Mouse (Mus musculus) kidney, postnatal 14 days (tissue): ENCODE measurements around the gene Cldn5.

Experiments used
- DNase-seq: peaks from one replicate; pipeline ENCODE4 v3.0.0; 2022; ENCODE audit warnings: mixed read lengths

Gene Cldn5

DNA sequence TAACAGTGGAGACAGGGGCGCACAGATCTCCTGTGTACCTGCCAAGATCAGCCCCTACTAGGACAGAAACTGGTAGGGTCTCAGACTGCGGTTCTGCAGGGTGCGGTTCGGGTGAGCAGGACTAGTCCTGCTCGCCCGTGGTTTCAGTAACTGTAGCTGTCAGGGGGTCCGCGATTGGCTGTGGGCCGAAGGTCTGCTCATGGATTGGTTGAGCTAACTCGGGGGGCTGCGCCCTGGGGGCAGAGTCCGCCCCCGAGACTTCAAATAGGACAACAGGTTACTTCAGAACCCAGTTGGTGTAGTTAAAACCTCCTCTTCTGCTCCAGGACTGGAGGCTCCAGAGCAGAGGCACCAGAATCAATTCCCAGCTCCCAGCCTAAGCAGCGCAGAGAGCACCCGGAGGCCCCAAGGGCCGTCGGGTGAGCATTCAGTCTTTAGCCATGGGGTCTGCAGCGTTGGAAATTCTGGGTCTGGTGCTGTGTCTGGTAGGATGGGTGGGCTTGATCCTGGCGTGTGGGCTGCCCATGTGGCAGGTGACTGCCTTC, at the start of gene Cldn5:
TSS of gene Cldn5 (plus strand) at position 292 of the 545 bp plus-strand sequence.
- peak; percentile 67 for DNase-seq

DNA sequence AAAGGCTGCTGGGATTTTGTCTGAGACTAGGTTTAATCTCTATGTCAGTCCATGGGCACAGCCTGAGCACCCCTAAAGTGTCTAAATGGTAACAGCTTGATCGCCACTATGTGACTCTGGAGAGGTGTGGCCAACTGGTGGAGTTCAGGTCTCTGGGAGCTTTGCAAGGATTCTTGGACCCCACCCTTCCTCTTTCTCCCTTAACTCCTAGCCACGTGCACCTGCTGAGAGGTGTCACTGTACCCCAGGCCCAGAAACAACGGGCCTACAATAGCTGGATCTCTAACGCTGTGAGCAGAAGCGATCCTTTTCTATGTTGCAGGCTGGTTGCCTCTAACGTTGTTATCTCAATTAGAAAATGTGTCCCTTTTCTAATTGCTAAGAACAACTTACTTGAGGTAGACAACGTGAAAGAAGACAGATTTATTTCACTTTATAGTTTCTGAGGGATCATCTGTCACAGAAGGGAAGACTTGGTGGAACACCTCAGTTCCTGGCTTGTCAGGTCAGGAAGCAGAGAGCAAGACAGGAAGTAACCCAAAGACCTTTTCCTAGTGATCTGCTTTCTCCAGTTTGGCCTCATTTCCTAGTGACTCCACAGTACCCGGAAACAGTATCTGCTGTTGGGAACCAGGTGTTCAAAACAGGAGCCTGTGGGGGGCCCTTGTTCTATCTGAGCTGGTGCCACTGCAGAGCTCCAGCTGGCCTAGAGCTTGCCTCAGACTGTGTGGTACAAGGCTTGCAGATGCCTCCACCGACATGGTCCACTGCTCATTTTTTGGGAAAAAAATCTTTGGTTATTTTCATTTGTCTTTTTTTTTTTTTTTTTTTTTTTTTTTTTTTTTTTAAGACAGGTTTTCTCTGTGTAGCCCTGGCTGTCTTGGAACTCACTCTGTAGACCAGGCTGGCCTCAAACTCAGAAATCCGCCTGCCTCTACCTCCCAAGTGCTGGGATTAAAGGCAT, 48.8 kb upstream of the Cldn5 start:
- no peak for DNase-seq

DNA sequence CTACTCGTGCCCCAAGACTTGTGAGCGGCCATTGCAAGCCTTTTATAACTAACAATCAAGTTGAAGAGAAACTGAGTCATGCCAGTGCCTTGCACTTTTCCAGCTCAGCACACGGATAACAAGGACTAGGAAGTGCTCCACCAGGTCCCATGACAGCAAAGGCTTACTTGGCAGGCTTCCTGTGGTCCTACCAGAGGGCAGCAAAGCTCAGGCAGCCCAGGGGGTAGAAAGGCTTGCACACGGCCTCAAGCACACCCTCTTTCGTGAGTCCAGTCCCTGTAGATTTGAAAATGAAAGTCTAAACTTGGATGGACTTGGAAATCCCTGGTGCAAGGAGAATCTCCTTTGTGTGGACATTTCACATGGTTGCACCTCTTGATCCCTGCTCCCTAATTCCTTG, 47.5 kb upstream of the Cldn5 start:
- no peak for DNase-seq

DNA sequence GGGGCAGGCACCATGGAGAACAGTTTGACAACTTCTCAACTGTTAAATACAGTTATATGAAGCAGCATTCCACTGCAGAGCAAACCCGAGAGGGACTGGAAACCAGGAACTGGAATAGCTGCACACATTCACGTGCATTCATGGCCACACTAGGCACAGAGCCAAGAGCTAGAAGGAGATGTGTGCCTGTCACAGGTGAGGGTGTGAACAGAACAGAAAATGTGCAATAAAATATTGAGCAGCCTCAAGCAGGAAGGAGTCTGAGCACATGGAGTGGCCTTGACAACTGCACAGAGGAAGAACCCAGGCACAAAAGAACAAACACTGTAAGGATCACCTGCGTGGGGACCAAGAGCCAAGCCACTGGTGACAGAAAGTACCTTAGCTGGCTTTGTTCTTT, 46.0 kb upstream of the Cldn5 start:
- DNase-seq: no peak

DNA sequence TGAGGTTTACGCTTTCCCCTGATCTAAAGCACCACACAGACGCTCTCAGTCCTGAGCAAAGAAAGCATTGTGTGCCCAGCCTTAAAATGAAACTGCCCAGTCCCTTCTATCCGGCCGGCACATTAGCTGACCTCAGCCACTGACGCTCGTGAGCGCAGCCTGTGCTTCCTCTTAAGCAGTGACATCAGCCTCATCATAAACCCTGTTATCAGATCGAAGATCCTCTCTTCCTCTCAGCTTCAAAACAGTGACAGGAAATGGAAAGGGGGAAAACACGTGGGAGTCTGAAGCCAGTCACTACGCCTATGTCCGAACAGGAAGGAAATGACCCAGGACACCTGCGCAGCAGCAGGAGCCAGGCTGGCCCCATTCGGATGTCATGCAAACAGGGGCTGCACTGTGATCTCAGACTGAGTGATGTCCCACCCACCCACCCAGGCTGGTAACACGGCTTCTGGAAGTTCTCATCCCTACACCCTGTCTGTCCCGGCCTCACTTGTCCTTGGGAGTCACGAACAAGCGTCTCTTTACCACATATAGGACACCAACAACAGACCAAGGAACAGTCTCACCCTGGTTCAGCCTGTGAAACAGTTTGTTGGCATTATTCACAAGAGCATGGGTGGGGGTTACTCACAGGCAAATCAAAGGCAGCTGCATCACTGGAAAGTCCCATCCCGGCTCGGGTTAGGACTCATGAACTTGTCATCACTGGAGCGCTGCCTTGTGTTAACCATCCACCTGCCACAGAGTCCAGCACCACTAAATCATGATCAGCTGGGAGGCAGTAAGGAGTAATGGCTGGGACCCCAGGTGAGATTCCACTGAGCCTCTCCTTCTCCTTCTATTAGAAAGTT, 43.3 kb upstream of the Cldn5 start:
- peak; percentile 65 for DNase-seq

DNA sequence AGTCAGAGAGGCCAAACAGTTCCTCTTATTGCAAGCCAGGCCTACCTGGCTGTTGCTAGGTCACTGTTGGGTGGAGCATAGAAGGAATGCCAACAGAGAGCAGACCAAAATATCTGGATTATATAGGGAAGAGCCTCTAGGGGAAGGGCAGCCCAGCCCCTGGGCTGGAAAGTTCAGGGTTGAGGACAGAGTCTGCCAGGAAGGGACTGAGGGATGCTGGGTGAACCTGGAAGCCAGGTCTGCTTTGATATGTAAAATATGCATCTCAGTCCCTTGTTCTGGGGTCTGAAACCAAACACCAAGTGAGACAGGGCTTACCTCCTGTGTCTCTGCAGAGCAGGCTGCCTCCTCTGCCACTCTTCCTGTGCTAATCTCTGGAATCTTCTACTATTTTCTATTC, 38.3 kb upstream of the Cldn5 start:
- DNase-seq: no peak

DNA sequence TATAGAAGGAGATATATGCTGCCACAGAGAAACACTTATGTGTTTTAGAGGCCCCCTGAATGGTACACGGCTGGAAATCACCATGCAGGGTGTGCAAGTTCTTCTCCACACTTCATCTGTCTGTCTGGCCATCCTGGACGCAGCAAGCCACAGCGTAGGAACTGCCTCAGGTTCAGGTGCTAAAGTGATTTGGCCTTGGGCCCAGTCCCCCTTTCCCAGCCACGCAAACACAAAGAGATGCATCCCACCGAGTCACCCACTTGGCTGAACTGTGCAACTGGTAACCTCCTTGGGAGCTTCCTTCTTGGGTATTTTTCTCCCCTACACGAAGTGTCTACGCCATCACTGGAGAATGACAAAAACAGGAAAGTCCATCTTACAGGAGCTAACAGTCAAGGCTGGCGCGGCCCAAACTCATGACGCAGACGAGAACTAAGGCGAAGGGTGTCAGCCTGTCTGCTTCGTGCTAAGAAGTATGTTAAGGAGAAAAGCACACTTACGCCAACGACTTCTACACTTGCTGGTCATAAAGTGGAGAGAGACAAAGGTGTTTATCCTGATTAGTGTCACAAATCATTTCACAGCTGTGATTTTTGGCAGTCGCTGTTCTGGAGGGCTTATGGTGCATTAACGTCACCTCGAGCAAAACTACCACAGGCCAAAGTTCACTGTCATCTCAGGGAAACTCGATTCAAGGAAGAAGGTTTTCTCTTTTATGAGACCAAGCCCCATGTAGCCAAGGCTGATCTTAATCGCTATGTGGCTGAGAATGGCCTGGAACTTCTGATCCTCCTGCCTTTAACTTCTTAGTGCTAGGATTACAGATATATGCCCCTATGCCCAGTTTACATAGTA, 30.2 kb upstream of the Cldn5 start:
- DNase-seq: no peak

DNA sequence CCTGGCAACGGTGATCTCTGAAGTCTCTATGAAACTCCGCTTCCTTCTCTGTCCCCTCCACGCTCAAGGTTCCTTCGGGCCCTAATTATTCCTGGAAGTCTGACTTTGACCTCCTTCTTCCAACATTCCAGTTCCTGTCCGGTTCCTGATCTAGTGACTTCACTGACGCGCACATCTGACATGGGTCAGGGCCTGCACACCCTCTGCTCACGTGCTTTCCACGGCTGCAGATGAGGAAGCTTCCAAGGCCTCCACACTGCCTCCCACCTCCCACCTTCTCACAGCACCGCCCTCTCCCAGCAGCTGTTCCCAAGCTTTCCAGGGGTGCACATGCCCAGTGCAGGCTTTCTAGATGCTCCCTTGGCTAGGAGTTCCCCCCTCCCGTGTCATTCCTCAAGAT, 25.5 kb upstream of the Cldn5 start:
- no peak for DNase-seq

DNA sequence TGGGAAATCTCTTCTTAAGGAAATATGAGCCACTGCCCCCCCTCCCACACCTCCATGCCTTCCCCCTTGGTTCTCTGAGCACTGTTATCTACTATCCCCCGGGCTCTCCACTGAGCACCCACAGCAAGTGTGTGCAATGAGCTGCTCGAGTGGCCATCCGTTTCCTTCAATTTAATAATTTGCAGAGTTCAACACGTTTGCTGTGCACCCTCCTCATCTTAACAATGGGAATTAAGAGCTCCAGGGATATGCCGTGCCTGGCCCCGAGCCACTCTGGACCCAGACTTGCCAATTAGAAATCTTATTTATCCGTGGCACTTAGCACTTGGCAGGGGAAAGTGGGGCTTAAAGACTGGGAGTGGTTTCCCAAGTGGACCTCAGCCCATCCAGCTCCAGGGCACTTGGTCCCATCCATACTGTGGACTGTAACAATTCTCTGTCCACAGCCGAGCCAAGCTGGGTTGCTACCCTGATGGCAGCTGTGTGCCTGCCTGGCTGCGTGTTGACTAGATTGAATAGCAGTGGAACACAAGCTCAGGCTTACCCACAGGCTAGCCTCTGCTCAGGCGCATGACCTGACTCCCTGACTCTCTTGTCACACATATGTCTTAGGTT, 24.7 kb upstream of the Cldn5 start:
- no peak for DNase-seq

DNA sequence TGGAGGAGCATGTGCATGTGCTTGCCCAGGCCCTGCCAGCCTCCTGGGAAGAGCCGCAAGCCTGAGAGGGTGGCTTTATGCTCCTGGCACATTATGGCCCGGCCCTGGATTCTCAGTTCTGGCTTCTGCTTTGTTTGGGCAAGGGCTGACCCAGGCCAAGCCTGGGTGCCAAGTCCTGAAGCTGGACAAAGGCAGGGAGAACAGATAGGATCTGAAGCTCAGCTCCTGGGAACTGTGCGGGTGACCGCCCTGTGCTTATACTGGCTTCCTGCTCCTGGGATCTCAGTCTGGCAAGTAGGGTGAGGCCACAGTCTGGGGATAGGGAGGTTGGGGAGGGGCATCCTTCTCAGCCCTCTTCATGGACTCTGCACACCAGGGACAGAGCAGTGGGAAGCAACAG, 14.9 kb upstream of the Cldn5 start:
- DNase-seq: no peak

DNA sequence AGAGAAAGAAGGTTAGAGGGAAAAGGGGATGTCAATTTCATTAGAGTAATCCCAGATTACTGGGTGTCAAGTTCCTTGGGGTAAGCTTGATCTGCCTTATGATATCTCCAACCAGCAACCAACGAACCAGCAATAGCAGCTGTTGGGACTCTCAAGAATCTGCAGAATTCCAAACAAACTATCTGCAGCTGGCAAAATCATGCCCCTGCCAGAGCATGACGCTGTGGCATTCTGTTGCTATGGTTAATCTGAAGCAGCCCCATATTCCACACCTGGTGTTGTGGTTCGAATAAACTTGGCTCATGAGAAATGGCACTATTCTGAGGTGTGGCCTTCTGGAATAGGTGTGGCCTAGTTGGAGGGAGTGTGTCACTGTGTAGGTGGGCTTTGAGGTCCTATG, 13.7 kb upstream of the Cldn5 start:
- no peak for DNase-seq

DNA sequence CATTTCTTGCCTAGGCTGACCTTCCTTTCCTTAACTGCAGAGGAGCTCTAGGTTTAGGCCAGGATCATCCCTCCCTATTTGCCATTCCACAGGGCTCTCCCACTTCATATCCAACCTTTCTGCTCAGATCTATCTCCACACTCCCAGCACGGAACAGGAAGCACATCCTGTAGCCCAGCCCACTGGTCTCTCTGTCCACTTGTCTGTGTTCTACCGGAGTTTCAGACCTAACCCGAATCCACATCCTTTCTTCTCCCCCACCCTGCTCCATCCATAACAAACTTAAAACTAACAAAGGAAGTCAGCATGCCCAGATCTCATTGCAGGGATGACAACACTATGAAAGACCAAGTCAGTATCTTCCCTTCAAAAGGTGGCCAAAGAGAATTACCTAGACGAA, 10.3 kb upstream of the Cldn5 start:
- DNase-seq: no peak

DNA sequence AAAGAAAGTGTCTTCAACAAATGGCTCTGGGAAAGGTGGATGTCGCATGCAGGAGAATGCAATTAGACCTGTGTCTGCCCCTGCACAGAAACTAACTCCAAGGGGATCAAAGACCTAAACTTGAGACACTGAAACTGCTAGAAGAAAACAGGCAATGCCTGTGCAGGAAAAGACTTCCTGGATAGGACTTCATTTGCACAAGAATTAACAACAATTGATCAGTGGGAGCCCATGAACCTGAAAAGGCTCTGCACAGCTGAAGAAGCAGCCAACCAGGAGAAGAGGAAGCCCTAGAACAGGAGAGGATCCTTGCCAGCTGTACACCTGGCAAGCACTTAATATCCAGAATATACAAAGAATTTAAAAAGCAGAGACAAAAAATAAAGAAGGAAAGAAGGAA, 7.1 kb upstream of the Cldn5 start:
- DNase-seq: no peak

DNA sequence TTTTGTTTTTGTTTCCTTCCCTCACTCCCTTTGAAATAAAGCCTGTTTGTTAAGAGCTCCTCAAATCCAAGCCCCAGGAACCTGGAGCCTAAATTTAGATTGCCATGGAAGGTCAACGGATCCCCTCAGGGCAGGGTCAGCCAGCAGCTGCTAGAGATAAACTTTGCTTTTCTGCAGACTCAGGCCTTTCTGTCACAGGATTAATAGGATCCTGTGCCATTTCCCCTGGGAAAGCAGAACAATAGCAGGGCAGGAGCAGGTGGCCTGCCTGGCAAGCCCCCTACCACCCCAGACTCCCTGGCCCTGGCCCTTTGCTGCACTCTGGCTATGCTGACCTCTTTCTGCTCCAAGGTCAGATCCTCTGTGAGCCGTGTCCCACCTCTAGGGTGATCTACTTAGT, 2.7 kb upstream of the Cldn5 start:
- DNase-seq: peak; percentile 22

DNA sequence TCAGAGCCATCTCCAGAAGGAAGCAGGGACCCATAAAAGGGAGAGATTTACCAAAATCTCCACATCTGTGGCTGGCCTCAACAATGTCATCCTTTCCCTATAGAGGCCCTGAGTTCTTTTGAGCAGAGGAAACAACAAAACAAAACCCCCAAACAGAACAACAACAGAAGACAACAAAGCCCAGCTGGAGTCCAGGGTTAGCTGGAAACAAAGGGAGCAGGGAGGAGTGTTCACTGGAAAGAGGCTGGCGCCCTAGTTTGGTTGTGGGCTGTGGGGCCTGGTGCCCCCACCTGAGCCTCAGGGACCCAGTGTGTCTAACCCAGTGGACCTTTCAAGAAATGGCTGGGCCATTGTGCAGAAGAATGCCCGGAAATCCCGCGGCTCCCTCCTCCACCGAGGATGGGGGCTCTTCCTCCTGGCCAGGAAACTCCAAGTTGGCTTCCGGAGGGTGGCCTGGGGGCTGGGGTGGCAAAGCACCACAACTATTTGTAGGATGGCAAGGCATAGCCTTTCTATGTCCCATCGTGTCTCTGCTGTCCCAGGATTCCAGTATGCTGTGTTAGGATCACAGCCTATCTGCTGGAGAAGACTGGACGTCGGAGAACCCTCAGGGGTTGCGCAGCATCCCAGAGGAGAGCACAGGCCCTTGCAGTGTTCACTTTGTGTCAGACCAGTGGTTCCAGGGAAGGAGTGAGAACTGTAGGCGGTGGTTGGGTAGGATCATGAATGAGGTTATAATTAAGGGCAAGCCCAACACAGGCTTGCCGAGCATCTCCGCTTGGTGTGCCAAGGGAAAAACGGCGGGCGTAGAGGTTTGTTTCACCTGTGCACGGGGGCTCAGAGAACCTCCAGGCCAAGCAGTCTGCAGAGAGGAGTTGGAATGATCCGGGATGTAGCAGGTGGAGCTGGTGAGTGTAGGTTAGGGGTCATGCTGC, 759 bp upstream of the Cldn5 start:
- DNase-seq: peak; percentile 56

DNA sequence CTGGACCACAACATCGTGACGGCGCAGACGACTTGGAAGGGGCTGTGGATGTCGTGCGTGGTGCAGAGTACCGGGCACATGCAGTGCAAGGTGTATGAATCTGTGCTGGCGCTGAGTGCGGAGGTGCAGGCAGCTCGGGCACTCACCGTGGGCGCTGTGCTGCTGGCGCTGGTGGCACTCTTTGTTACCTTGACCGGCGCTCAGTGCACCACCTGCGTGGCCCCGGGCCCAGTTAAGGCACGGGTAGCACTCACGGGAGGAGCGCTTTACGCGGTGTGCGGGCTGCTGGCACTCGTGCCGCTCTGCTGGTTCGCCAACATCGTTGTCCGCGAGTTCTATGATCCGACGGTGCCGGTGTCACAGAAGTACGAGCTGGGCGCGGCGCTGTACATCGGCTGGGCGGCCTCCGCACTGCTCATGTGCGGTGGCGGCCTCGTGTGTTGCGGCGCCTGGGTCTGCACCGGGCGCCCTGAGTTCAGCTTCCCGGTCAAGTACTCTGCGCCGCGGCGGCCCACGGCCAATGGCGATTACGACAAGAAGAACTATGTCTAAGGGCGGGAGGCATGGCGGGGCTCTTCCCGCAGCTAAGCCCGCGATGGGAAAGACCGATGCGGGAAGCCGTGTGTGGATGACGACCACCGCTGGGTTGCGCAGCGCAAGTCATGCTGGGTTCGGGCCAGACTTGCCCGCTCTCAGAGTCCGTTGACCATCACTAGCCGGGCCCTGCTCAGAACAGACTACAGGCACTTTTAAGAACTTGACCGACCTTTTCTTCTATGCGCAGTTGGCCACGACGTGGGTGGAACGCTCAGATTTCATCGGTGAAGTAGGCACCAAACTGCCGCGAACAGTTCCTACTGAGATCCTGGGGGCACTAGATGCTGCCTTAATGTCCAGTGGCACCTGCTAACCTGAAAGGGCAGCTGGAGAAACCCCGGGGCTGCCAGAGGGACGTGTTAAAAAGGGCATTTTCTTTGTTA, 744 bp downstream of the Cldn5 start:
- DNase-seq: peak; percentile 20

DNA sequence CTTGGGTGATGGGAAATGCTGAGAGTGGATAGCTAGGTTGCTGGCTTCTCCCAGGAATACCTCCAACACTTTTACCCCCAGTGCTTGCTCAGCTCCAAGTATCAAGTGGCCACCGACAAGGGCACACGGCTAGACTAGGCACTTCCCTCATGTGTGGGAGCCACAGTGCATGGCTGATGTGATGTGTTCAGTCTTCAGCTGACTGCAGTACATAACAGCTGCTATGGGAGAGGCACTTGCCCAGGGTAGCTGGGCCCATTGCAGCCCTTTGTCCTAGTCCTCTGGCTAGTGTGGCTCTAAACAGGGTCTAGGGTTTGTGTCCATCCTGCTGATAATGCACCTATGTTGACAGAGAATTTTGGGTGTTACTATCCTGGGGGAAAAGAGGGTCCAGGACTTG, 1.8 kb downstream of the Cldn5 start:
- no peak for DNase-seq

DNA sequence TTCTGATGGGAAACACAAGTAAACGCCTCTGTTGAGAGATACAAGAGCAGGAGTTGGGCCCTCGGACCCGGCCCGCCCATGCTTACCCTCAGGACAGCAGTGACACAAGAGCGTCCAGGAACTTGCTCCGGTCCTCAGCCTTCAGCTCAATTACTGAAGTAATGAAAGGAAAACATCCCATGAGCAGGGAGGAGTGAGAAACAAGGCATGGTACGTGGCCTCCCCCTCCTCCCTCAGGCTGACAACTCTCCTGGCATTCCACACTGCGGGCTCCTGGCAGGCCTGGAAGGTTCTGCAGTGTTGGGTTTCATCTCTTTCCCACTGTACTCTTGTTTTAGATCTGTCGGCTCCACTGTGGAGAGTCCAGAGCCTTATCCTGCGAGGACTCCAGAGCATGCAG, 5.2 kb downstream of the Cldn5 start:
- DNase-seq: no peak

DNA sequence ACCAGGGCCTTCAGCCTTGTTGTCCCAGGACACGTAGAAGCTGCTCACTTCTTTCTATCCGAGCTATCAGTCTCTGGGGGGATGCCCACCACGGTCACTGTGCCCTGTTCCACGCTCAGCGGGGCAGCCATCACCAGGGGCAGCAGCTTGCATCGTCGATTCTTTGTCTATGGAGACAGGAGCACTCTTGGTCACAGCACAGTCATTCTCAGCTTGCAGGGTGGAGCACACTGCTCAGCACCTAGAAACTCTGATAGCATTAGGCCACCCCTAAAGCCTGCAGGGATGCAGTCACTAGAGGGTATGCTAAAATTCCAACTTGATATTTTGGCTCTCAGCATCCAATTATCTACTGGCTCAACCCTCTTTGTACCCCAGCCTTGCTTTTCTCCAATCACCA, 8.4 kb downstream of the Cldn5 start:
- no peak for DNase-seq

DNA sequence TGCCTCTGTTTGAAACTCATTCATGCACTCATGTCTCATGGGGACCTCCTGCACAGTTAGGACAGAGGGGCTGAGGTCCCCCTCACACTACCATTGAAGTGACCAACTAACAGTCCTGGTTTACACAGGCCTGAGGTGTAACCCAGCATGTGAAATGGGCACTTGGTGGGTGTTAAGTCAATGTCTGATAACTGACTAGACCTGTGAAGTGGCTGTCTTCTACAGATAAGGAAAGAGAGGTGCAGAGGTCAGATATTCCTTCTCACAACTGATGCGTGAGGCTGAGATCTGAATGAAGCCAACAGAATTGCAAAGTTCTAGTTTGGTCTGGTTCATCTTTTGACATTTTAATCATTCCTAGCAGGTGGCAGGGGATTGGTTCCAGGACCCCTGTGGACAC, 8.8 kb downstream of the Cldn5 start:
- DNase-seq: no peak
